Mouse (Mus musculus) midbrain, embryonic 13.5 days (tissue): ENCODE measurements around the gene Itprid1. TPM values are rescaled to one million over a fixed set of nuclear protein-coding genes. Genes with fewer than 3 reads are reported as not detected.

ENCODE experiments used
- ATAC-seq: fragments of 200-750 bp; cut with Nextera tagmentation; 2 replicates; pipeline ENCODE4 v1.8.0; 2017; ENCODE audit warnings: mild to moderate bottlenecking, moderate TSS enrichment, moderate library complexity
- H3K27ac ChIP-seq: fragments of 300-500 bp; sonication (generic); 2 replicates; pipeline ENCODE4 v1.5.1; 2015; ENCODE audit warnings: inconsistent platforms, mild to moderate bottlenecking, moderate library complexity
- H3K27me3 ChIP-seq: fragments of 300-500 bp; sonication (generic); 2 replicates; pipeline ENCODE4 v1.6.1; 2015; ENCODE audit warnings: mild to moderate bottlenecking, inconsistent platforms
- H3K36me3 ChIP-seq: fragments of 300-500 bp; sonication (generic); 2 replicates; pipeline ENCODE4 v1.6.1; 2015; ENCODE audit warnings: mild to moderate bottlenecking, inconsistent platforms
- H3K4me1 ChIP-seq: fragments of 300-500 bp; sonication (generic); replicated peaks from 2 replicates; pipeline ENCODE4 v1.6.1; 2015; ENCODE audit warnings: inconsistent platforms
- H3K4me2 ChIP-seq: fragments of 300-500 bp; sonication (generic); replicated peaks from 2 replicates; pipeline ENCODE4 v1.6.1; 2015; ENCODE audit warnings: moderate library complexity, mild to moderate bottlenecking, inconsistent platforms
- H3K4me3 ChIP-seq: fragments of 300-500 bp; sonication (generic); replicated peaks from 2 replicates; pipeline ENCODE4 v1.5.1; 2015; ENCODE audit warnings: mild to moderate bottlenecking, inconsistent platforms
- H3K9ac ChIP-seq: fragments of 300-500 bp; sonication (generic); replicated peaks from 2 replicates; pipeline ENCODE4 v1.6.1; 2015; ENCODE audit warnings: mild to moderate bottlenecking, inconsistent platforms
- H3K9me3 ChIP-seq: fragments of 300-500 bp; sonication (generic); 2 replicates; pipeline ENCODE4 v1.6.1; 2016; ENCODE audit warnings: mild to moderate bottlenecking, inconsistent platforms
- WGBS: fragments of 180-500 bp; shearing (Covaris S2); methylation state at CpG from one replicate; pipeline ENCODE4 v1.1.7; 2015; 5-methylcytosine and 5-hydroxymethylcytosine counted together
- polyA plus RNA-seq: library from polyadenylated mRNA; unstranded; fragments of >200 nt; fragmentation: Nextera tagmentation; extraction: Ambion mirVana; gene quantifications from 2 replicates; pipeline ENCODE4 v1.2.1, GENCODE M21; 2015

Itprid1 gene
- polyA plus RNA-seq, 1 experiment from 2014 or later: not detected

DNA sequence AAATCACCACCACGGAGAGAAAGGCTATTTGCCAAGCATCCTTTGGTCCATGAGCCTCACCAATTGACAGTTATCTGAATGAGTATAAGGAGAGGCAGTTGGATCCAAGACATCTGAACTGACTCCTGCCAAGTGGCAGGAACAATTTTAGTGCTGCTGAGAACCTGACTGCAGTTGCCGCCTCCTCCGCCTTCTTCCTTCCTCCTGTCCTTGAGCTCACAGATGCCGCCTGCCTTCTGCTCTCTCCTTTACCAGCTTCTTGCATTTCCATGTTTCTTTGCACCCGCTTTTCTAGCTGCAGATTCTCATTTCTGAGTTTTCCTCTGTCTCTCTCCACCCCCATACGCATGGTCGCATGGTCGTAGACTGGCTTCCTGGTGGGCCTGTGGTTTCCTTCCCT, 25.5 kb upstream of the Itprid1 start:
- no peaks in the 10 kb centered on the region for H3K4me1 ChIP-seq
- H3K36me3 ChIP-seq: no peaks in the 10 kb centered on the region
- WGBS: 92% methylated on average over 8 of the region's 8 CpGs
- H3K27ac ChIP-seq: no peak overlapping the region
- H3K27me3 ChIP-seq: no peaks in the 10 kb centered on the region
- H3K9me3 ChIP-seq: no peaks in the 10 kb centered on the region
- no peak overlapping the region for H3K4me3 ChIP-seq
- H3K4me2 ChIP-seq: no peak overlapping the region
- H3K9ac ChIP-seq: no peak overlapping the region
- no peak for ATAC-seq

DNA sequence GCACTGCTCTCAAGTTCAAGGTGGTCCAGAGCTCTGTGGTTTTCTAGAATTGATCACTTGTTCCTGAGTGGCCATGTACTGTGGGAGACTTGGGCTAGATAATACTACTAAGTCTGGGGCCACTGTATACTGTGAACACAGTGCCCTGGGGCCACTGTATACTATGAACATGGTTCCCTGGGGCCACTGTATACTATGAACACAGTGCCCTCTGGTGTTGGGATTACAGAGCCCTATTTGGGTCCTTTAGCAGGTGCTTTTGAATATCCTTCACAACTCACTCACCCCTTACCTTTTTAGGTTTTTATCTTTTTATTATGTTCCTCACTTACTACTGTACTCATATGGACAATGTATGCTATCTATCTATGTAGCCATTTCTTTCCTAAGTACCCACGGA, 24.3 kb upstream of the Itprid1 start:
- WGBS: 73% methylated on average over 1 of the region's 1 CpGs
- H3K9ac ChIP-seq: no peak overlapping the region
- H3K27ac ChIP-seq: no peak overlapping the region
- no peaks in the 10 kb centered on the region for H3K4me1 ChIP-seq
- no peak for ATAC-seq
- no peaks in the 10 kb centered on the region for H3K9me3 ChIP-seq
- H3K4me3 ChIP-seq: no peak overlapping the region
- H3K36me3 ChIP-seq: no peaks in the 10 kb centered on the region
- H3K4me2 ChIP-seq: no peak overlapping the region
- no peaks in the 10 kb centered on the region for H3K27me3 ChIP-seq

DNA sequence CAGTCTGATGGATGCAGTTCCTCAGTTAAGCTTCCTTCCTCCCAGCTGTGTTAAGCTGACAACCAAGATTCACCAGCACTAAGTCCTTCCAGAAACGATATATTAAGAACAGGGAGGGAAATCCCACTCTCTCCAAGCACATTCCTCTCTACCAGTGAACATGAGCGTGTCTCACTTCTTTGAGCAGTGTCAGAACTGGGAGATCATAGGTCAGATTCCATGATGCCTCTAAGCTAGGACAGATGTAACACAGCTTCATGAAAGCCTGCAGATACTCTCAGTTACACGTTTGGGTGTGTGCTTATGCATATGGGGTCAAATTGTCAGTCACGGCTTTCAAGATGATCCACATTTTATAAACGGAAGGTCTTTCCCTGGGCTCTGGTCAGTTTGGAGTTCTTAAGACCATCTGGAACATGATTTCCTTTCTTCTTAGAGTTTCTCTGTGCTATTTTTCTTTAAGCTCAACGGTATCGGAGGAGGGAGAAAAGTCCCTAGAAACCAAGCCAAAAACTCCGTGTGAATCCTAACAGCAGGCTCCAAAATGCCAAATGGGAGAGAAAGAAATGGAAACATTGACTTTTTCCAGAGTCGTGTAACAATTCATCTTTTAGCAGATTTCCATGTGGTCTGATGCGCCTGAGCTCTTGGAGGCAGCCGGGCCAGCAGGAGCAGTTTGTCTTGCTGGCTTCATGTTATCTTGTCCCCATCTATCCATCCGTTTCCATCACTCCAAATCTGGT, 22.3 kb upstream of the Itprid1 start:
- Histone ChIP-seq H3K4me3 (no peak overlapping the region), H3K4me2 (no peak overlapping the region), H3K9ac (no peak overlapping the region), H3K36me3 (no peaks in the 10 kb centered on the region), H3K27me3 (no peaks in the 10 kb centered on the region), H3K4me1 (no peaks in the 10 kb centered on the region), H3K27ac (no peak overlapping the region), H3K9me3 (no peaks in the 10 kb centered on the region)
- 83% methylated on average over 12 of the region's 12 CpGs for WGBS
- ATAC-seq: no peak

DNA sequence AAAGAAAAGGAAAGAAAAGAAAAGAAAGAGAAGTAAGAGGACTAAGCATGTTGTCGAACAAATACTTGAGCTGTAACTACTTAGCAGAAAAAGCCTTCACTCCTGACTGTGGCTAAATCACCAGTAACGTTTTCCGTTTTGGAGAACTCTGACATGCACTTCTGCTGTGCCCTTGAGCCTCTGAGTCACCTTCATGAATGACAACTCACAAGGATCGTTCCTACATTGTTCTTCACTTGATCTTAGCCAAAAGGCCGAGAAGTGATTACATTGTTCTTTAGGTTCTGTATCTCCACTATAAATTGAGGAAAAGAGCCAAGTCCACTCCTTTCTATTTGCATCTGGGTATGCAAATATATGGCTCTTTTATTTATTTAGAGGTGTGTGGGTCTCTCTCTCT, 19.8 kb upstream of the Itprid1 start:
- no peak overlapping the region for H3K9ac ChIP-seq
- no peaks in the 10 kb centered on the region for H3K27me3 ChIP-seq
- no peaks in the 10 kb centered on the region for H3K4me1 ChIP-seq
- 86% methylated on average over 5 of the region's 5 CpGs for WGBS
- no peak overlapping the region for H3K27ac ChIP-seq
- H3K4me3 ChIP-seq: no peak overlapping the region
- H3K9me3 ChIP-seq: no peaks in the 10 kb centered on the region
- no peak overlapping the region for H3K4me2 ChIP-seq
- ATAC-seq: no peak
- H3K36me3 ChIP-seq: no peaks in the 10 kb centered on the region

DNA sequence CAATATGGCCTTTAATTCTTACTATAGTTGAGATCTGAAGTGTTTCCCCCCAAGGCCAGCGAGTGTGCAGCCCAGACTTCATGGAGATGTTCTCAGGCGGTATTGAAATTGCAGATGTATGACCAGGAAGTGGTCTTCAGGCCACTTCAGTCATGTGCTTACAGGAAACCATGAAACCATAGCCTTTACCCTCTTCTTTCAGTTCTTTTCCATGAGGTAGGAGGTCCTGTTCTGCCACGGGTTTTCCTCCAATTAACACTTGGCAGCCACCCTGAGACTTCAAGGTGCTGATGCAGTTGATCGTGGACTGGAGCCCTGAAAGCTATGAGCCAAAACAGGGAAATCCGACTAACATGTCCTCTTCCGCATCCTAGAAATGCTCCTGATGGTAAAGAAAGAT, 7.0 kb upstream of the Itprid1 start:
- no peak for ATAC-seq

DNA sequence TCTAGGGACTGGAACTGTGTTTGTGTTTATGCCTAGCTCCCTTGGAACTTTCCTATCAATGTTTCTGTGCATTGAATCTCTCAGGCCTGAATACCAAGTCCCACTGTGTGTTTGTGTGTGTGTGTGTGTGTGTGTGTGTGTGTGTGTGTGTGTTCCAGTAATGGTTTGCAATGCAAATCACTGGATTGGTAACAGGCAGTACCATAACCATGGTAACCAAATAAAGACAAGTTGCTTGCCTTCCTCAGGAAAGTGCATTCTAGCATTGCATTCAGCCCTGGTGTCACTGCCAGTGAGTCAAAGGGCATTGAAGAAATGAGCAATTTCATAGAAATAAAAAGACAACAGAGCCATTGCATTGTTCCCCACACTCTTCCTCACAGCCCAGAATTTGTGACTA, 15.9 kb downstream of the Itprid1 start:
- ATAC-seq: no peak
- no peak overlapping the region for H3K9ac ChIP-seq
- no peak overlapping the region for H3K27ac ChIP-seq
- H3K27me3 ChIP-seq: no peaks in the 10 kb centered on the region
- H3K9me3 ChIP-seq: no peaks in the 10 kb centered on the region
- H3K4me3 ChIP-seq: no peak overlapping the region
- H3K36me3 ChIP-seq: no peaks in the 10 kb centered on the region
- H3K4me2 ChIP-seq: no peak overlapping the region
- no peaks in the 10 kb centered on the region for H3K4me1 ChIP-seq

More for the DNA sequence above, 7.0 kb upstream of the Itprid1 start:
- H3K36me3 ChIP-seq: no peaks in the 10 kb centered on the region
- no peak overlapping the region for H3K4me3 ChIP-seq
- H3K4me1 ChIP-seq: no peaks in the 10 kb centered on the region
- no peaks in the 10 kb centered on the region for H3K27me3 ChIP-seq
- H3K9me3 ChIP-seq: no peaks in the 10 kb centered on the region
- H3K9ac ChIP-seq: no peak overlapping the region
- 92% methylated on average over 6 of the region's 6 CpGs for WGBS
- no peak overlapping the region for H3K4me2 ChIP-seq
- H3K27ac ChIP-seq: no peak overlapping the region

DNA sequence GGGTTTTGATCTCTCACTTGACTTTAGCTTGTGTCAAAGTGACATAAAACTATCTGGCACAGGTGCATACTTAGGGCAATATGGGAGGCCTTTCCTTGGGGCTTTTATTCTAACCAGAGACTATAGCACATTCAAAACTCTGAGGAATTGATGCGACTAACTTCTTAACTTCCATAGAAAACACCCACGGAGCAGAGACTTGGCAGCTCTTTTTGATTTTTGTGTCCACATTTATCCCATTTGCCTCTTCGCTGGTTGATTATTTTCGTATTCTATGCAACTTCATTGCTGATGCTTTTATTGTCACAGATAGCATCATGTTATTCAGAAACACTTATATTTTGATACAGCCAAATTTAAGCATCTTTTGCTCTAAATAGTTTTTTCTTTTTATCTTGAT, 19.4 kb downstream of the Itprid1 start:
- Histone ChIP-seq H3K4me1 (no peaks in the 10 kb centered on the region), H3K9me3 (no peaks in the 10 kb centered on the region), H3K36me3 (no peaks in the 10 kb centered on the region), H3K27me3 (no peaks in the 10 kb centered on the region), H3K4me3 (no peak overlapping the region), H3K27ac (no peak overlapping the region), H3K4me2 (no peak overlapping the region), H3K9ac (no peak overlapping the region)
- 90% methylated on average over 4 of the region's 4 CpGs for WGBS
- no peak for ATAC-seq

DNA sequence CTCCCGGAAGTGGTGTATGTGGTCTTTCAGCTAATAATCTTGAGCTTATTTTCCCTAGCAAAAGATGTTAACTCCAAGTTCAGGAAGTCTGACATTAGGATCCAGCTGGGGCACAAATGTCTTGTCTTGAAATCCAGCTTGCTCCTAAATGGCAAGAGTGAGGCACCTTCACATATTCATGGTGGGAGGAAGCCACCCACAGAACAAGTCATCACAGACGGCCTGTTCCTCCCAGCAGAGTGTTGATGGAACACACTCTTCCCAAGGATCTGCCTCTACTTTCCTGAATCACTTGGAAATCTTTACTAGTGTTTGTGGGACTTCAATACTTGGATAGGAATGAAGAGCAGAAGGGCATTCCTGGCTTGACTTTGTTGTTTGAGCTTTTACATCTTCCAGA, 28.5 kb downstream of the Itprid1 start:
- WGBS: 89% methylated on average over 2 of the region's 2 CpGs
- H3K27ac ChIP-seq: no peak overlapping the region
- no peak overlapping the region for H3K9ac ChIP-seq
- H3K4me2 ChIP-seq: no peak overlapping the region
- H3K9me3 ChIP-seq: no peaks in the 10 kb centered on the region
- no peaks in the 10 kb centered on the region for H3K36me3 ChIP-seq
- no peak overlapping the region for H3K4me3 ChIP-seq
- no peak for ATAC-seq
- H3K27me3 ChIP-seq: no peaks in the 10 kb centered on the region
- H3K4me1 ChIP-seq: no peaks in the 10 kb centered on the region

DNA sequence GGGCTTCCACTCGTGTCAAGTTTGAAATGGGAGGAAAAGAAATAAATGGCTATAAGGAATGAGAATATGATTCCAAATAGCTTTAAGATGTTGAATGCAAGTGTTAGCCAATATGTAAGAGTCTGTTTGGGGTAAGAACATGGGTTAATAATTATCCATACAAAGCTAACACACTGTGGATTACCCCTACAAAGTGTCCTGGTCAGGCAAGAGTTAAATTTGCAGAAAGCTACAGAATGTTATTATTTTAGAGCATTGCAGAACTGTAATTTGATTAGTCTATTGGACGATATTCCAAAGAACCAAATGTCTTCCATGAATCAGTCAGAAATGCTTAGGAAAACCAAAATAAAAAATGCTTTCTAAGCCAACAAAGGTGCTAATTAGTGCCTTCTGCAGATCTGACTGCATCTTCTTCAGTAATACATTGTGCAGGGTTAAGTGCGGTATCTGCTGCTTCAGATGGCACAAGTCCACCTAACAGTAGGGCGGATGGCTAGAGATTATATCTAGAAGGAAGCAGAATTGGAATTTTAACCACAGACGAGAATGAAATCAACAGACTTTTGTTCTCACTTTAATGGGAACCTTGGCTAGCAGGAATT, 42.8 kb downstream of the Itprid1 start:
- no peak overlapping the region for H3K9ac ChIP-seq
- no peaks in the 10 kb centered on the region for H3K27me3 ChIP-seq
- H3K4me1 ChIP-seq: no peaks in the 10 kb centered on the region
- no peak overlapping the region for H3K27ac ChIP-seq
- H3K4me3 ChIP-seq: no peak overlapping the region
- H3K9me3 ChIP-seq: no peaks in the 10 kb centered on the region
- no peaks in the 10 kb centered on the region for H3K36me3 ChIP-seq
- no peak for ATAC-seq
- 74% methylated on average over 5 of the region's 5 CpGs for WGBS
- H3K4me2 ChIP-seq: no peak overlapping the region

DNA sequence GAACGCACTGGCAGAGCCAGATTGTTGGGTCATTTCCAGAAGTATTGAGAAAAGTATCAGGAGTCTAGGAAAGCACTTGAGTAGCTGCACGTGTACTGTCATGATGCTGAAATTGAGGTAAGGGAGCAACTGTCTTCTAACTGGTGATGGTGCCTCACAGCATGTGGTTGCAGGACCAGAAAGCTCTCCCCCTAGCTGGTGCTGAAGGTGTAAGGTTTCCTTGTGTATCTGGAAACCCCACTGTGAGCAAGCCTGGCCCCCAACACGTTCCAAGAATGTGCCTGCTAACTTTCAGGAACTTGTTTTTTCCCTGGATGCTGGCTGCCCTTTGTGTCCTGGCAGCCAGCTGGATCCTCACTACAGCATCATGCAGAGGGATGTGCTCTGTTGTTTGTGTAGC, 44.2 kb downstream of the Itprid1 start:
- WGBS: 24% methylated on average over 3 of the region's 3 CpGs
- no peaks in the 10 kb centered on the region for H3K27me3 ChIP-seq
- H3K27ac ChIP-seq: no peak overlapping the region
- no peaks in the 10 kb centered on the region for H3K36me3 ChIP-seq
- H3K4me3 ChIP-seq: no peak overlapping the region
- ATAC-seq: no peak
- H3K4me1 ChIP-seq: no peaks in the 10 kb centered on the region
- H3K9me3 ChIP-seq: no peaks in the 10 kb centered on the region
- H3K9ac ChIP-seq: no peak overlapping the region
- no peak overlapping the region for H3K4me2 ChIP-seq

DNA sequence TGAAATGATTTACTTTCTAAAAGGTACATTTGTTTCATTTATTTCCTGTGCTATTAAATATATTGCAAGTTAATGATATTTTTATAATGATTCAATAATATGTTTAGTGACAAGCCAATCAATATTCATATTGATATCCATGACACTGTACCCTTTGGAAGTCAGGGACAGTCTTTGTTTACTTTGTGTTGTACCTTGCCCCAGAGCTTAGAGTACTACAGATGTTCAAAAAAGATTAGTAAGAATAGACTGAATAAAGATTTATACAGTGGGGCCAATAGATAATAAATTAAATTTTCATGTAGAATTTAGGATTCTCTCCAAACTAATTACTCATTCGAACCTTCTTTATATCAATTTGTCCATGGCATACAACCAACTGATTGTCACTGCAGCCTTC, 50.9 kb downstream of the Itprid1 start:
- Histone ChIP-seq H3K27ac (no peak overlapping the region), H3K4me3 (no peak overlapping the region), H3K9me3 (no peaks in the 10 kb centered on the region), H3K4me2 (no peak overlapping the region), H3K4me1 (no peaks in the 10 kb centered on the region), H3K36me3 (no peaks in the 10 kb centered on the region), H3K9ac (no peak overlapping the region), H3K27me3 (no peaks in the 10 kb centered on the region)
- 94% methylated on average over 1 of the region's 1 CpGs for WGBS
- ATAC-seq: no peak

DNA sequence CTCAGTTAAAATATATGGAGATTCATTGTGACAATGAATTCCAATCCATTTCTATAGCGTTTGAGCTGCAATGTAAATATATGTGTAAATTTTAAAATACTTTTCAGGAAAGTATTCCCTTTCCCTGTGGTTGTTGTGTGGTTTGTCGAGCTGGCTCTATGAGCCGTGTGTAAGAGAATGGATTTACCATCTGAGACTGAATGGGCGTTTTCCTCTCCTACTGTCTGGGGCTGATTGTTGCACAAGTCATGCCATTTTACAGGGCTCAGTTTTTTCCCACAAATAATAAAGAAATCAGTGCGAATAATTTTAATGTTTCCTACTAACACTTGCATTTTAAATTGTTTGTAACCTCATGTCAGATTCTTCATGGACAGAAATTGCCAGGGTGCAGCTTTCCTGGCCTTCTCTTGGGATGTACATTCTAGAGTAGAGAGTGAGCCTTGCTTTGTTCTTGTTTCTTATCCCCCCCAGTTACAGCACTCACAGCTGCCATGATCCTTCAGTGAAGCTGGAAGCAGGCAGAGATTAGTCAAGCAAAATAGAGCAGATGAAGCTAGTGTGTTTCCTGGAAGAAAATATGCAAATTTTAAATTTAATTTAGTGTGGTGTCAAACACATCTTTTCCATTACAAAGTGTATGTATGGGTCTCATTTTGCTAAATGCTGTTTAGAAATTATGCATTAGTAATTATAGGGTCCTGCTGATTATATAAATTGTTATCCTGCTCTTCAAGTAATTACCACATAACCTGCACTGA, 65.1 kb downstream of the Itprid1 start:
- Histone ChIP-seq H3K27me3 (no peaks in the 10 kb centered on the region), H3K9ac (no peak overlapping the region), H3K4me1 (no peaks in the 10 kb centered on the region), H3K36me3 (no peaks in the 10 kb centered on the region), H3K27ac (no peak overlapping the region), H3K4me2 (no peak overlapping the region), H3K9me3 (no peaks in the 10 kb centered on the region), H3K4me3 (no peak overlapping the region)
- ATAC-seq: no peak
- WGBS: 79% methylated on average over 5 of the region's 5 CpGs
